Mouse (Mus musculus): ENCODE data around the gene Myrip. TPM values are rescaled to one million over a fixed set of nuclear protein-coding genes. Genes with fewer than 3 reads are reported as not detected.
"Not testable (repeated sequence)": the region's sequence is repeated elsewhere in the genome, so short reads cannot be mapped to it uniquely, and the experiment has no call there.

Gene Myrip
- 0.88 and 1.4 TPM in 2 replicates for polyA plus RNA-seq (2014; fragmentation: Nextera tagmentation; extraction: Ambion mirVana)

GRCm38 (mm10) chr9:120301213-120301612 lies at the start of gene Myrip:
Gene Myrip (plus strand): TSS chr9:120301513.
- H3K36me3 ChIP-seq (ENCODE audit: control insufficient read depth, insufficient read depth, low read length); H3K9ac ChIP-seq (ENCODE audit: low read length); H3K4me3 ChIP-seq (ENCODE audit: low read depth, low read length); H3K4me1 ChIP-seq (ENCODE audit: control insufficient read depth, insufficient read depth, low read length); H3K9me3 ChIP-seq (ENCODE audit: control insufficient read depth, low read length); DNase-seq (ENCODE audit: low spot score); ATAC-seq (ENCODE audit: insufficient read depth, low FRiP score, low TSS enrichment); H3K4me2 ChIP-seq (ENCODE audit: low read depth); H3K27ac ChIP-seq (ENCODE audit: low read depth, low read length): not testable (repeated sequence)
- WGBS, result 75% methylated on average over 1 of the region's 1 CpGs
- H3K27me3 ChIP-seq (ENCODE audit: control insufficient read depth, insufficient read depth, low read length), result peaks cover 43% of the 10 kb centered on the region

GRCm38 (mm10) chr9:120259805-120260204 lies 41.5 kb upstream of the Myrip start:
- Histone ChIP-seq H3K4me2 (ENCODE audit: low read depth) (no peak overlapping the region), H3K27me3 (ENCODE audit: control insufficient read depth, insufficient read depth, low read length) (no peaks in the 10 kb centered on the region), H3K9me3 (ENCODE audit: control insufficient read depth, low read length) (no peaks in the 10 kb centered on the region), H3K4me3 (ENCODE audit: low read depth, low read length) (no peak overlapping the region), H3K36me3 (ENCODE audit: control insufficient read depth, insufficient read depth, low read length) (no peaks in the 10 kb centered on the region), H3K4me1 (ENCODE audit: control insufficient read depth, insufficient read depth, low read length) (0 out of 2 replicates have a peak, but pooled peaks cover 2% of the 10 kb centered on the region), H3K9ac (ENCODE audit: low read length) (no peak overlapping the region), H3K27ac (ENCODE audit: low read depth, low read length) (no peak overlapping the region)
- 66% methylated on average over 8 of the region's 8 CpGs for WGBS
- peak; percentile 26 for DNase-seq (ENCODE audit: low spot score)
- ATAC-seq (ENCODE audit: insufficient read depth, low FRiP score, low TSS enrichment), result no peak

- Histone ChIP-seq H3K27me3 (ENCODE audit: control insufficient read depth, insufficient read depth, low read length) (no peaks in the 10 kb centered on the region), H3K4me1 (ENCODE audit: control insufficient read depth, insufficient read depth, low read length) (0 out of 2 replicates have a peak, but pooled peaks cover 2% of the 10 kb centered on the region), H3K9me3 (ENCODE audit: control insufficient read depth, low read length) (no peaks in the 10 kb centered on the region), H3K4me3 (ENCODE audit: low read depth, low read length) (no peak overlapping the region), H3K36me3 (ENCODE audit: control insufficient read depth, insufficient read depth, low read length) (no peaks in the 10 kb centered on the region), H3K4me2 (ENCODE audit: low read depth) (no peak overlapping the region), H3K9ac (ENCODE audit: low read length) (no peak overlapping the region), H3K27ac (ENCODE audit: low read depth, low read length) (no peak overlapping the region)
- ATAC-seq (ENCODE audit: insufficient read depth, low FRiP score, low TSS enrichment), result no peak
- DNase-seq (ENCODE audit: low spot score), result no peak
- 75% methylated on average over 5 of the region's 5 CpGs for WGBS
Observed at GRCm38 (mm10) chr9:120263994-120264393, 37.3 kb upstream of the Myrip start.

- no peak for ATAC-seq (ENCODE audit: insufficient read depth, low FRiP score, low TSS enrichment)
- no peak overlapping the region for H3K9ac ChIP-seq (ENCODE audit: low read length)
- H3K27ac ChIP-seq (ENCODE audit: low read depth, low read length), result no peak overlapping the region
- no peaks in the 10 kb centered on the region for H3K27me3 ChIP-seq (ENCODE audit: control insufficient read depth, insufficient read depth, low read length)
- no peak for DNase-seq (ENCODE audit: low spot score)
- H3K4me3 ChIP-seq (ENCODE audit: low read depth, low read length), result no peak overlapping the region
- no peaks in the 10 kb centered on the region for H3K4me1 ChIP-seq (ENCODE audit: control insufficient read depth, insufficient read depth, low read length)
- H3K4me2 ChIP-seq (ENCODE audit: low read depth), result no peak overlapping the region
- H3K9me3 ChIP-seq (ENCODE audit: control insufficient read depth, low read length), result no peaks in the 10 kb centered on the region
- WGBS, result 68% methylated on average over 8 of the region's 8 CpGs
- no peaks in the 10 kb centered on the region for H3K36me3 ChIP-seq (ENCODE audit: control insufficient read depth, insufficient read depth, low read length)
Observed at GRCm38 (mm10) chr9:120273083-120273482, 28.2 kb upstream of the Myrip start.

- no peaks in the 10 kb centered on the region for H3K36me3 ChIP-seq (ENCODE audit: control insufficient read depth, insufficient read depth, low read length)
- H3K4me3 ChIP-seq (ENCODE audit: low read depth, low read length), result no peak overlapping the region
- DNase-seq (ENCODE audit: low spot score) (no peak), ATAC-seq (ENCODE audit: insufficient read depth, low FRiP score, low TSS enrichment) (no peak)
- no peaks in the 10 kb centered on the region for H3K4me1 ChIP-seq (ENCODE audit: control insufficient read depth, insufficient read depth, low read length)
- H3K9me3 ChIP-seq (ENCODE audit: control insufficient read depth, low read length), result no peaks in the 10 kb centered on the region
- H3K27ac ChIP-seq (ENCODE audit: low read depth, low read length), result no peak overlapping the region
- H3K27me3 ChIP-seq (ENCODE audit: control insufficient read depth, insufficient read depth, low read length), result no peaks in the 10 kb centered on the region
- no peak overlapping the region for H3K4me2 ChIP-seq (ENCODE audit: low read depth)
- 84% methylated on average over 7 of the region's 7 CpGs for WGBS
- H3K9ac ChIP-seq (ENCODE audit: low read length), result no peak overlapping the region
Observed at GRCm38 (mm10) chr9:120275226-120275625, 26.1 kb upstream of the Myrip start.

- no peak overlapping the region for H3K27ac ChIP-seq (ENCODE audit: low read depth, low read length)
- no peaks in the 10 kb centered on the region for H3K27me3 ChIP-seq (ENCODE audit: control insufficient read depth, insufficient read depth, low read length)
- DNase-seq (ENCODE audit: low spot score) (no peak), ATAC-seq (ENCODE audit: insufficient read depth, low FRiP score, low TSS enrichment) (no peak)
- no peak overlapping the region for H3K4me3 ChIP-seq (ENCODE audit: low read depth, low read length)
- H3K9me3 ChIP-seq (ENCODE audit: control insufficient read depth, low read length), result no peaks in the 10 kb centered on the region
- no peaks in the 10 kb centered on the region for H3K36me3 ChIP-seq (ENCODE audit: control insufficient read depth, insufficient read depth, low read length)
- 92% methylated on average over 12 of the region's 12 CpGs for WGBS
- H3K4me2 ChIP-seq (ENCODE audit: low read depth), result no peak overlapping the region
- no peaks in the 10 kb centered on the region for H3K4me1 ChIP-seq (ENCODE audit: control insufficient read depth, insufficient read depth, low read length)
- no peak overlapping the region for H3K9ac ChIP-seq (ENCODE audit: low read length)
Observed at GRCm38 (mm10) chr9:120281147-120281546, 20.2 kb upstream of the Myrip start.

GRCm38 (mm10) chr9:120282461-120283047 lies 18.8 kb upstream of the Myrip start:
- Histone ChIP-seq H3K4me1 (ENCODE audit: control insufficient read depth, insufficient read depth, low read length) (no peaks in the 10 kb centered on the region), H3K9me3 (ENCODE audit: control insufficient read depth, low read length) (no peaks in the 10 kb centered on the region), H3K27me3 (ENCODE audit: control insufficient read depth, insufficient read depth, low read length) (no peaks in the 10 kb centered on the region), H3K9ac (ENCODE audit: low read length) (no peak overlapping the region), H3K4me3 (ENCODE audit: low read depth, low read length) (no peak overlapping the region), H3K27ac (ENCODE audit: low read depth, low read length) (no peak overlapping the region), H3K4me2 (ENCODE audit: low read depth) (no peak overlapping the region), H3K36me3 (ENCODE audit: control insufficient read depth, insufficient read depth, low read length) (no peaks in the 10 kb centered on the region)
- DNase-seq (ENCODE audit: low spot score) (no peak), ATAC-seq (ENCODE audit: insufficient read depth, low FRiP score, low TSS enrichment) (no peak)
- 84% methylated on average over 9 of the region's 9 CpGs for WGBS

- no peak for ATAC-seq (ENCODE audit: insufficient read depth, low FRiP score, low TSS enrichment)
- no peaks in the 10 kb centered on the region for H3K36me3 ChIP-seq (ENCODE audit: control insufficient read depth, insufficient read depth, low read length)
- H3K27ac ChIP-seq (ENCODE audit: low read depth, low read length), result no peak overlapping the region
- H3K4me1 ChIP-seq (ENCODE audit: control insufficient read depth, insufficient read depth, low read length), result no peaks in the 10 kb centered on the region
- H3K9me3 ChIP-seq (ENCODE audit: control insufficient read depth, low read length), result no peaks in the 10 kb centered on the region
- WGBS, result 91% methylated on average over 12 of the region's 12 CpGs
- no peak for DNase-seq (ENCODE audit: low spot score)
- H3K27me3 ChIP-seq (ENCODE audit: control insufficient read depth, insufficient read depth, low read length), result no peaks in the 10 kb centered on the region
- H3K9ac ChIP-seq (ENCODE audit: low read length), result no peak overlapping the region
- H3K4me3 ChIP-seq (ENCODE audit: low read depth, low read length), result no peak overlapping the region
- no peak overlapping the region for H3K4me2 ChIP-seq (ENCODE audit: low read depth)
Observed at GRCm38 (mm10) chr9:120283556-120283955, 17.8 kb upstream of the Myrip start.

- no peak overlapping the region for H3K4me2 ChIP-seq (ENCODE audit: low read depth)
- no peak overlapping the region for H3K9ac ChIP-seq (ENCODE audit: low read length)
- DNase-seq (ENCODE audit: low spot score), result no peak
- H3K27me3 ChIP-seq (ENCODE audit: control insufficient read depth, insufficient read depth, low read length), result no peaks in the 10 kb centered on the region
- no peak for ATAC-seq (ENCODE audit: insufficient read depth, low FRiP score, low TSS enrichment)
- H3K4me1 ChIP-seq (ENCODE audit: control insufficient read depth, insufficient read depth, low read length), result no peaks in the 10 kb centered on the region
- H3K4me3 ChIP-seq (ENCODE audit: low read depth, low read length), result no peak overlapping the region
- no peaks in the 10 kb centered on the region for H3K36me3 ChIP-seq (ENCODE audit: control insufficient read depth, insufficient read depth, low read length)
- no peaks in the 10 kb centered on the region for H3K9me3 ChIP-seq (ENCODE audit: control insufficient read depth, low read length)
- WGBS, result 73% methylated on average over 3 of the region's 3 CpGs
- no peak overlapping the region for H3K27ac ChIP-seq (ENCODE audit: low read depth, low read length)
Observed at GRCm38 (mm10) chr9:120288011-120288410, 13.3 kb upstream of the Myrip start.
